21 mouse cellular contexts compared by ENCODE assay signal in genomic region chr4:95155796-95156195, GRCm38 (mm10).
DNase-seq lines count a peak whose midpoint lies in the region; ATAC-seq and TF ChIP-seq lines count a peak whose summit lies in the region.
"Had no signal": no experiment of that assay in that cellular context is flagged by ENCODE, and none has a peak within 500 bp of the region (broad histone marks: within the 10 kb centered on the region; RNA-seq: fewer than 3 reads in every experiment).

No protein-coding gene starts in this region.

- no peak overlapping the region for H3K4me3 ChIP-seq in brown adipose tissue, adult 24 weeks (ENCODE audit: insufficient read depth, low read depth, low read length)
- no peak overlapping the region for H3K4me3 ChIP-seq in liver, embryonic 14.5 days (ENCODE audit: insufficient read depth in 1 of 2, low read depth in 2 of 2, low read length in 2 of 2)
- no peak overlapping the region for H3K4me3 ChIP-seq in stomach, postnatal 0 days (ENCODE audit: low read depth, low read length)
- H3K4me3 ChIP-seq: forebrain, embryonic 13.5 days; limb, embryonic 13.5 days; neural tube, embryonic 15.5 days had no signal

- ATAC-seq in liver, embryonic 14.5 days (ENCODE audit: insufficient read depth), result no peak
- no peak for ATAC-seq in stomach, postnatal 0 days (ENCODE audit: low FRiP score, low TSS enrichment)
- ATAC-seq in monocyte, adult 5-6 weeks (replicated peaks; ENCODE audit: insufficient number of reproducible peaks, low FRiP score, low TSS enrichment, poor library complexity, severe bottlenecking), result no peak
- ATAC-seq: activated CD4-positive, CD25-positive, alpha-beta regulatory T cell, adult 4 months; forebrain, embryonic 13.5 days; Patski had no signal

- 0 out of 2 replicates have a peak overlapping the region, but pooled peaks have one; percentile 1 for H3K27ac ChIP-seq in brown adipose tissue, adult 24 weeks (replicated peaks; ENCODE audit: low read depth, low read length)
- peak overlapping the region; percentile 12 for H3K27ac ChIP-seq in liver, embryonic 14.5 days
- no peak overlapping the region; the same call in 1 of the 2 replicates for H3K27ac ChIP-seq in stomach, postnatal 0 days (replicated peaks)
- H3K27ac ChIP-seq: forebrain, embryonic 13.5 days; kidney, postnatal 0 days; limb, embryonic 13.5 days; neural tube, embryonic 15.5 days had no signal

- DNase-seq in heart, adult 11 months, result peak; percentile 89
- no peak for DNase-seq in heart, adult 9 months (ENCODE audit: low spot score in 2 of 2)
- peak; percentile 30 for DNase-seq in 416B (ENCODE audit: low read depth)
- no peak for DNase-seq in liver, embryonic 14.5 days (ENCODE audit: low read depth in 3 of 3, low spot score in 3 of 3)
- no peak for DNase-seq in T-cell, adult 2 months (ENCODE audit: low spot score)
- no peak for DNase-seq in stomach, postnatal 0 days (ENCODE audit: low spot score)
- DNase-seq: adrenal gland, postnatal 25 days; cerebellum, adult 18-20 months; cerebellum, postnatal 25 days; kidney, adult 11 months; lung, postnatal 14 days; midbrain, embryonic 14.5 days; thymus, postnatal 36 days had no signal

- no peaks in the 10 kb centered on the region for H3K9me3 ChIP-seq in liver, embryonic 14.5 days (ENCODE audit: control insufficient read depth, low read length)
- no peaks in the 10 kb centered on the region for H3K9me3 ChIP-seq in stomach, postnatal 0 days (ENCODE audit: control insufficient read depth, low read length)
- H3K9me3 ChIP-seq: forebrain, embryonic 13.5 days; limb, embryonic 13.5 days; neural tube, embryonic 15.5 days had no signal

- peaks cover 50% of the 10 kb centered on the region for H3K4me1 ChIP-seq in brown adipose tissue, adult 24 weeks (ENCODE audit: control insufficient read depth, insufficient read depth, insufficient read length, low read length)
- H3K4me1 ChIP-seq in liver, embryonic 14.5 days (replicated peaks; ENCODE audit: control insufficient read depth in 2 of 2, insufficient read depth in 2 of 2, low read length in 1 of 2), result peaks cover 54 to 67% of the 10 kb centered on the region in 2 experiments
- H3K4me1 ChIP-seq in stomach, postnatal 0 days (replicated peaks; ENCODE audit: control insufficient read depth, insufficient read depth), result peaks cover 19% of the 10 kb centered on the region

- no peaks in the 10 kb centered on the region for H3K36me3 ChIP-seq in liver, embryonic 14.5 days (replicated peaks; ENCODE audit: control insufficient read depth, insufficient read depth, low read depth)
- no peaks in the 10 kb centered on the region for H3K36me3 ChIP-seq in stomach, postnatal 0 days (ENCODE audit: control insufficient read depth, insufficient read depth, low read length)
- H3K36me3 ChIP-seq: limb, embryonic 13.5 days; neural tube, embryonic 15.5 days had no signal

- no peak overlapping the region for H3K9ac ChIP-seq in liver, embryonic 14.5 days (replicated peaks)
- no peak overlapping the region for H3K9ac ChIP-seq in stomach, postnatal 0 days (ENCODE audit: low read length)
- H3K9ac ChIP-seq: forebrain, embryonic 13.5 days; limb, embryonic 13.5 days; neural tube, embryonic 15.5 days had no signal

- WGBS in liver, embryonic 14.5 days (ENCODE audit: insufficient replicate concordance), result 42% methylated on average over 5 of the region's 5 CpGs
- WGBS in stomach, postnatal 0 days, result 72% methylated on average over 5 of the region's 5 CpGs

- no peak for TF ChIP-seq EP300 in liver, embryonic 14.5 days (IDR thresholded peaks at IDR 0.05; ENCODE audit: low read depth)
- no peak for TF ChIP-seq EP300 in stomach, postnatal 0 days (optimal IDR thresholded peaks at IDR 0.05)

- H3K27me3 ChIP-seq in liver, embryonic 14.5 days (ENCODE audit: control insufficient read depth, insufficient read depth, low read length), result no peaks in the 10 kb centered on the region
- H3K27me3 ChIP-seq in stomach, postnatal 0 days (ENCODE audit: control insufficient read depth, insufficient read depth, low read length), result no peaks in the 10 kb centered on the region
- H3K27me3 ChIP-seq: forebrain, embryonic 13.5 days; limb, embryonic 13.5 days; neural tube, embryonic 15.5 days; Patski had no signal

- TF ChIP-seq CTCF in liver, embryonic 14.5 days (IDR thresholded peaks at IDR 0.05; ENCODE audit: low read depth), result no peak
- no peak for TF ChIP-seq CTCF in stomach, postnatal 0 days (IDR thresholded peaks at IDR 0.05; ENCODE audit: low read depth)

- H3K4me2 ChIP-seq in liver, embryonic 14.5 days (ENCODE audit: low read depth), result peak overlapping the region; percentile 37
- no peak overlapping the region for H3K4me2 ChIP-seq in stomach, postnatal 0 days (replicated peaks; ENCODE audit: low read depth)
- H3K4me2 ChIP-seq: forebrain, embryonic 13.5 days; limb, embryonic 13.5 days; neural tube, embryonic 15.5 days had no signal

Comparison
In these comparisons a context has a peak if more than half of its experiments do, and no peak if none do; other contexts are left out.
1. DNase-seq: peak in heart, adult 11 months (single experiment) and 416B (single experiment); none in heart, adult 9 months (0 of 2), liver, embryonic 14.5 days (0 of 3), T-cell, adult 2 months (single experiment) and stomach, postnatal 0 days (single experiment).